Mouse (Mus musculus) embryonic fibroblast, embryonic 13.5 days (primary cell): ENCODE data around the gene Grcc10.

Experiments used
- CTCF ChIP-seq: IDR thresholded peaks from 2 replicates; pipeline ENCODE4 v1.5.1; 2011; ENCODE audit warnings: mild to moderate bottlenecking, control low read depth, low read length, moderate library complexity, borderline replicate concordance; ENCODE audit not compliant: insufficient read depth
- POLR2A ChIP-seq: IDR thresholded peaks from 2 replicates; pipeline ENCODE4 v1.6.1; 2011; ENCODE audit warnings: low read depth, mild to moderate bottlenecking, control low read depth, low read length, moderate library complexity

- TF ChIP-seq POLR2A (no peak), CTCF (no peak)
Measured at GRCm38 (mm10) chr6:124690517-124690916, 50.7 kb downstream of the Grcc10 start.
